Mouse (Mus musculus) heart, postnatal 0 days (tissue): ENCODE measurements around the gene Dph6.

Experiments
- CTCF ChIP-seq: IDR thresholded peaks from 2 replicates; pipeline ENCODE4 v1.5.1; 2016; ENCODE audit warnings: antibody characterized with exemption, control low read depth, low read depth
- EP300 ChIP-seq: IDR thresholded peaks from 2 replicates; pipeline ENCODE4 v1.6.1; 2016; ENCODE audit warnings: antibody characterized with exemption, low read depth

- TF ChIP-seq CTCF (no peak), EP300 (no peak)
Observed at GRCm38 (mm10) chr2:114687483-114687882, 32.7 kb upstream of the Dph6 start.
